Mouse (Mus musculus) C2C12 (cell line): ENCODE measurements around the gene Spz1.

Experiments
- CEBPB ChIP-seq: IDR thresholded peaks from one replicate; pipeline ENCODE4 v1.6.1; 2011; ENCODE audit warnings: low read depth, mild to moderate bottlenecking, control low read depth, moderate library complexity
- CTCF ChIP-seq: IDR thresholded peaks from one replicate; pipeline ENCODE4 v1.5.1; 2011; ENCODE audit not compliant: control insufficient read depth, insufficient read depth, insufficient read length
- MAX ChIP-seq: IDR thresholded peaks from one replicate; pipeline ENCODE4 v1.6.1; 2011; ENCODE audit warnings: mild to moderate bottlenecking, control low read depth
- MYOD1 ChIP-seq: IDR thresholded peaks from one replicate; pipeline ENCODE4 v1.6.1; 2011; ENCODE audit warnings: low read depth; ENCODE audit not compliant: control insufficient read depth, insufficient read length
- USF1 ChIP-seq: IDR thresholded peaks from one replicate; pipeline ENCODE4 v1.6.1; 2011; ENCODE audit warnings: low read depth, mild to moderate bottlenecking, control low read depth, moderate library complexity

GRCm38 (mm10) chr13:92531237-92531636 lies 44.7 kb downstream of the Spz1 start:
- TF ChIP-seq CTCF: no peak
- TF ChIP-seq CEBPB: no peak
- TF ChIP-seq USF1: no peak
- TF ChIP-seq MYOD1: no peak
- TF ChIP-seq MAX: no peak
